Mouse (Mus musculus) lung, adult 10 weeks (tissue): ENCODE results near the gene Ifng. TPM values are rescaled to one million over a fixed set of nuclear protein-coding genes. Genes with fewer than 3 reads are reported as not detected.

Source experiments
- polyA plus RNA-seq: library from polyadenylated mRNA; stranded (reverse); fragments of 350-450 nt; fragmentation: Illumina TruSeq; extraction: RNeasy Lipid Tissue Mini Kit (QIAGEN cat#74804); gene quantifications from one replicate; pipeline ENCODE4 v1.2.3, GENCODE M21; 2014; ENCODE audit warnings: low read depth, low replicate concordance; ENCODE audit not compliant: insufficient read depth

The Ifng gene
- 0.85 TPM for polyA plus RNA-seq

GRCm38 (mm10) chr10:118440742-118441240 is at the start of gene Ifng:
Ifng (plus strand) TSS chr10:118441046.

Other genes with a start within 250 kb of the Ifng start
- gene Il22, start 236.1 kb upstream of the Ifng start, polyA plus RNA-seq: not detected
- not detected for gene Gm32717, start 200.3 kb upstream of the Ifng start, polyA plus RNA-seq
- not detected for gene Gm32802, start 182.4 kb upstream of the Ifng start, polyA plus RNA-seq
- not detected for gene Iltifb, start 146.0 kb upstream of the Ifng start, polyA plus RNA-seq
- gene Gm9040, start 114.1 kb upstream of the Ifng start, polyA plus RNA-seq: not detected
- not detected for gene Gm9044, start 108.6 kb upstream of the Ifng start, polyA plus RNA-seq
- not detected for gene Gm9045, start 103.2 kb upstream of the Ifng start, polyA plus RNA-seq
- not detected for gene Gm9046, start 97.8 kb upstream of the Ifng start, polyA plus RNA-seq
- gene Gm9048, start 92.4 kb upstream of the Ifng start, polyA plus RNA-seq: not detected
- gene Gm9049, start 86.9 kb upstream of the Ifng start, polyA plus RNA-seq: not detected